Mouse (Mus musculus) CH12.LX (cell line): ENCODE data around the gene 4930404N11Rik.
A peak's percentile ranks its signal among the peaks of the same experiment; 100 is the strongest.

ENCODE experiments used
- CTCF ChIP-seq, 2 experiments: IDR thresholded peaks in 1 of 2; conservative IDR thresholded peaks in 1 of 2; 2 replicates each; pipeline ENCODE4 v1.5.1; 2011 to 2012; ENCODE audit warnings: low read depth in 2 of 2, low read length in 2 of 2, improper control_type of control experiment in 1 of 2, inconsistent platforms in 1 of 2, mild to moderate bottlenecking in 1 of 2, moderate library complexity in 1 of 2
- EP300 ChIP-seq: IDR thresholded peaks from 2 replicates; pipeline ENCODE4 v1.6.1; 2011; ENCODE audit warnings: low read length, improper control_type of control experiment
- MEF2A ChIP-seq: IDR thresholded peaks from 2 replicates; pipeline ENCODE4 v1.6.1; 2014; ENCODE audit warnings: low read depth, mild to moderate bottlenecking, inconsistent platforms, low read length, improper control_type of control experiment, borderline replicate concordance
- NELFE ChIP-seq: IDR thresholded peaks from 2 replicates; pipeline ENCODE4 v1.6.1; 2011; ENCODE audit warnings: low read depth, low read length, improper control_type of control experiment
- POLR2A ChIP-seq: IDR thresholded peaks from 2 replicates; pipeline ENCODE4 v1.6.1; 2011; ENCODE audit warnings: low read depth, mild to moderate bottlenecking, improper control_type of control experiment, low read length
- SIN3A ChIP-seq: IDR thresholded peaks from 2 replicates; pipeline ENCODE4 v1.6.1; 2012; ENCODE audit warnings: low read length, improper control_type of control experiment, inconsistent platforms
- ZNF384 ChIP-seq: IDR thresholded peaks from 2 replicates; pipeline ENCODE4 v1.6.1; 2012; ENCODE audit warnings: low read depth, low read length, improper control_type of control experiment, inconsistent platforms

DNA sequence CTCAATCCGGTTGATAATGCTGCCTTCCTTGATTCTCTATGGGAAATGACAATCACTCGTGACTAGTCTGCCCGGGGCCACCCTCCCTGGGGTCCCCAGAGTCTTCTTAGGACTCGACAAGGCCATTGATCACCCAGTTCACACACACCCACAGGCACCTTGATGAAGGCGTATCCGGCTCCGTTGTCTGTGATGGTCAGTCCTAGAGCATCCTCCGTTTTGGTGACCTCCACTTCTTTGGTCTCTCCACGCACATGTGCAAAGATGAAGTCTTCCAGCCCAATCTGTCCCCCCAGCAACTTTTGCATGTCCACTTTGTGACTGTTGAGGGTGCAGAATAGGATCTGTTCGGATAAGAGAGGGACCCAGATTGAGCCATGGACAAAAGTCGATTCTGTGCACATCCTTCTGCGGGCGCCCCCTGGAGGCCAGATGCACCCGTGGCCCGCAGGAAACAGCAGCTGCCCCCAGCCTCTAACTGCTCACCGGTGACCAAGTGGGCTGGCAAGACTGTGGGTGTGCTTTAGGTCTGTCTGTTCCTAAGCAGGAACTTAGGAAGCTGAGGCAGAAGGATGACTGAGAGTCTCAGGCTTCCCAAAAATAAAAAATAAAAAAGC, 24.2 kb downstream of the 4930404N11Rik start:
- TF ChIP-seq CTCF (conservative IDR thresholded peaks at IDR 0.05 in 1 of 2, IDR thresholded peaks at IDR 0.05 in 1 of 2; ENCODE audit: low read depth in 2 of 2, low read length in 2 of 2) (peak; percentile 50 to 80), MEF2A (no peak), EP300 (no peak), ZNF384 (no peak), SIN3A (no peak), NELFE (no peak), POLR2A (no peak)
